Mouse (Mus musculus): ENCODE measurements at regions not wholly inside any gene's neighbourhood (a gene's known extent, or its start where the extent isn't known, plus 50 kb on each side); places are given as distances from the start of the nearest gene placed in this dataset.

DNA sequence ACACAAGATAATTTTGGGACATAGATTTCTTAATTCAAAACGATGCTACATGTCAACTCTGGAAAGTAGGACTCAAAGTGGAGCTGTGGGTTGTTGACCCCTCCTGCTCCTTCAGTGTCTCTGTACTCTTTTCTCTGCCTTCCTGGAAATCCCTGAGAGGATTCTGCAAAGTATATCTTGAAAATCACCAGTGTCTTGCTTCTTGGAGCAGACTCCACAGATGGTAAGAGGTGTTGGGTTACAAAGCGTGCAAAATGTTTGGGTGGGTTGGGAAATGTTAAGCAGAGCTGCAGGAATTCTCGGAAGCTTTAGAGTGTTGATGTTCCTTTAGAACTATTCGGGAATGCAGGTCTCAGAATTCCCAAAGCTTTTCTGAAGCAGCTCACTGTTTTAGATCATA lies 61.5 kb upstream of the Abcb5 start:
- DNase-seq, result no peak

- DNase-seq, result peak; percentile 71
Observed at GRCm38 (mm10) chr12:119026311-119026710, 60.1 kb upstream of the Abcb5 start.

- no peak for DNase-seq
Observed at GRCm38 (mm10) chr12:119024063-119024462, 57.8 kb upstream of the Abcb5 start.
